Mouse (Mus musculus): ENCODE measurements at regions not wholly inside any gene's neighbourhood (a gene's known extent, or its start where the extent isn't known, plus 50 kb on each side); places are given as distances from the start of the nearest gene placed in this dataset.

DNA sequence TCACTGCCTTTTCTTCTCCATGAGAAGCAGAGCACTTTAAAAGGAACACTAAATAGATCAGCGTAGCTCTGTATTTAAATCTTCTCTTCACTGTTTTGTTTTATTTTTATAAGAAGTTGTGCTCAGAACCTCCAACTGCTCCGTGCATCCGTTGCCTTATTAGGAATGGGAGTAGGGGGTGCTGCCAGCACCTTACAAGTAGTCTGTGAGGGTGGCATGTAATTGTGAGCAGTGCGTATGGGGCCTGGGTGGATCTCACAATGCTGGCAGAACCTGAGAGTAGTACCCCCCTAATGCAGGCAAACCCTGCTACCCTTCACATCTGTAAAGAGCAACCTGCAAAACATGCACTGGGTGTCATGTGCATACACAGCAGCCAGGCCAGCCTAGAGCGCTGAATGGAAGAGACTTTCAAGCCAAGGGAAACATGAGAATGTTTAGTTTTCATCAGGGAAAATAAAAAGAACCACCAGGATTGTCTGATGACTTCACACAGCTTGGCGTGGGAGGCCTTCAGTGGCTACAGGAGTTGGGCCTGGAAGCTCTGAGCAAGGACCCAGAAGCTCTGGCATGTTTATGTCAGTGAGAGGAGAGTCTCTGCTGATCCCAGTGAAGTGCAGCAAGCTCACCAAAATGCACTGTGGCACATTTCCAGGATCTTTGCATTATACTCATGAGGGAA, 64.5 kb upstream of the Gm21897 start:
- TF ChIP-seq CTCF (conservative IDR thresholded peaks at IDR 0.05; ENCODE audit: low read length) (no peak), POU5F1 (IDR thresholded peaks at IDR 0.05; ENCODE audit: borderline replicate concordance, low read length) (no peak)
